Comparison of ENCODE assay signal across 25 mouse cellular contexts in the genomic region with DNA sequence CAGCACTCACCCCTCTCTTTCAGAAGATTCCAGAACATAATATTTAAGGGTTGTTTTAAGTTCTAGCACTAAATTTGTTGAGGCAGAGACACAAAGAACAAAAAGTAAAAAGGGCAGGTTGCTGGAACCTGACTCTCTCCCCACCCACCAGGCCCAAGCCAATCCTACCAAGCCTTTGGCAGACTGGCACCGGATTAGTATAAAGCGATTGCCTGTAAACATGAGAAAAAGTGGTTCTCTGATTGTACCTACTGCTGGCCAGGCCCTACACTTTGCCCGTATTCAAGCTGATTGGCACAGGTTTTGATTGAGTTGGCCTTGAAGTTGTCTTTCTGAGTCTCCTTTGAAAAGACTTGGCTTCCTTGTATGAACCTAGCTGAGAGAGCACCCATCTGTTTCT. TPM values are rescaled to one million over a fixed set of nuclear protein-coding genes. Genes with fewer than 3 reads are reported as not detected.
DNase-seq lines count a peak whose midpoint lies in the region; ATAC-seq lines count a peak whose summit lies in the region.
"Had no signal": no experiment of that assay in that cellular context is flagged by ENCODE, and none has a peak within 500 bp of the region (broad histone marks: within the 10 kb centered on the region; RNA-seq: fewer than 3 reads in every experiment).

No protein-coding gene starts in this region.

- DNase-seq in forebrain, embryonic 14.5 days (ENCODE audit: low spot score): peak; percentile 23
- no peak for DNase-seq in limb, embryonic 10.5 days (ENCODE audit: low spot score)
- no peak for DNase-seq in c-Kit-positive CD71-positive TER-119-positive erythroid progenitor cells, embryonic 14.5 days (ENCODE audit: low spot score)
- no peak for DNase-seq in urinary bladder, postnatal 4 days (ENCODE audit: low spot score in 2 of 2)
- DNase-seq: adrenal gland, postnatal 36 days; cerebellum, adult 2 months; cerebellum, postnatal 36 days; embryo, embryonic 11 days; gastrocnemius, postnatal 14 days; heart, postnatal 36 days; kidney, adult 11 months; kidney, postnatal 36 days; lung, postnatal 36 days; right cerebral cortex, postnatal 14 days had no signal

- 0 out of 2 replicates have a peak, but pooled peaks cover 14% of the 10 kb centered on the region for H3K27me3 ChIP-seq in forebrain, embryonic 14.5 days (replicated peaks; ENCODE audit: control insufficient read depth, insufficient read depth, low read length)
- peaks cover 24% of the 10 kb centered on the region for H3K27me3 ChIP-seq in forebrain, embryonic 12.5 days
- no peaks in the 10 kb centered on the region for H3K27me3 ChIP-seq in limb, embryonic 12.5 days
- H3K27me3 ChIP-seq in limb, embryonic 10.5 days (ENCODE audit: low read depth, poor library complexity, severe bottlenecking): no peaks in the 10 kb centered on the region
- H3K27me3 ChIP-seq in forebrain, embryonic 16.5 days (replicated peaks; ENCODE audit: control insufficient read depth, insufficient read depth, low read length): peaks cover 14% of the 10 kb centered on the region

- H3K4me1 ChIP-seq in forebrain, embryonic 14.5 days (ENCODE audit: control insufficient read depth, insufficient read depth, low read length): peaks cover 9% of the 10 kb centered on the region; the same call in 1 of the 2 replicates
- peaks cover 10% of the 10 kb centered on the region for H3K4me1 ChIP-seq in forebrain, embryonic 12.5 days
- peaks cover 76% of the 10 kb centered on the region for H3K4me1 ChIP-seq in limb, embryonic 12.5 days (replicated peaks)
- H3K4me1 ChIP-seq in limb, embryonic 10.5 days: peaks cover 77% of the 10 kb centered on the region
- peaks cover 12% of the 10 kb centered on the region for H3K4me1 ChIP-seq in forebrain, embryonic 16.5 days (replicated peaks; ENCODE audit: control insufficient read depth, insufficient read depth, low read length)
- H3K4me1 ChIP-seq: liver, embryonic 15.5 days had no signal

- 82% methylated on average over 3 of the region's 3 CpGs for WGBS in forebrain, embryonic 14.5 days
- WGBS in forebrain, embryonic 12.5 days: 95% methylated on average over 3 of the region's 3 CpGs
- WGBS in limb, embryonic 12.5 days: 77% methylated on average over 3 of the region's 3 CpGs
- 89% methylated on average over 3 of the region's 3 CpGs for WGBS in limb, embryonic 10.5 days
- WGBS in forebrain, embryonic 16.5 days: 64% methylated on average over 3 of the region's 3 CpGs

- no peak for ATAC-seq in forebrain, embryonic 14.5 days
- ATAC-seq in forebrain, embryonic 12.5 days (ENCODE audit: low FRiP score): no peak
- no peak for ATAC-seq in limb, embryonic 12.5 days (ENCODE audit: insufficient number of reproducible peaks, insufficient read depth, low FRiP score, low TSS enrichment, low read depth)
- peak; percentile 53 for ATAC-seq in forebrain, embryonic 16.5 days
- ATAC-seq: midbrain, embryonic 13.5 days had no signal

- H3K36me3 ChIP-seq in forebrain, embryonic 14.5 days (ENCODE audit: control insufficient read depth, insufficient read depth, low read length): no peaks in the 10 kb centered on the region
- H3K36me3 ChIP-seq in forebrain, embryonic 12.5 days (replicated peaks): no peaks in the 10 kb centered on the region
- H3K36me3 ChIP-seq in limb, embryonic 12.5 days: peaks cover 32% of the 10 kb centered on the region; the same call in 1 of the 2 replicates
- H3K36me3 ChIP-seq in limb, embryonic 10.5 days: peaks cover 90% of the 10 kb centered on the region
- no peaks in the 10 kb centered on the region for H3K36me3 ChIP-seq in forebrain, embryonic 16.5 days (ENCODE audit: control insufficient read depth, insufficient read depth)
- H3K36me3 ChIP-seq: heart, embryonic 15.5 days; hindbrain, embryonic 13.5 days; kidney, embryonic 15.5 days; liver, embryonic 15.5 days; lung, embryonic 15.5 days; midbrain, embryonic 13.5 days had no signal

- H3K9ac ChIP-seq in forebrain, embryonic 14.5 days (ENCODE audit: low read length): no peak overlapping the region
- no peak overlapping the region for H3K9ac ChIP-seq in forebrain, embryonic 12.5 days
- no peak overlapping the region for H3K9ac ChIP-seq in limb, embryonic 12.5 days (replicated peaks)
- no peak overlapping the region for H3K9ac ChIP-seq in forebrain, embryonic 16.5 days (replicated peaks; ENCODE audit: low read depth, low read length)
- H3K9ac ChIP-seq: heart, embryonic 15.5 days; hindbrain, embryonic 13.5 days; kidney, embryonic 15.5 days; liver, embryonic 15.5 days; lung, embryonic 15.5 days; midbrain, embryonic 13.5 days had no signal

- no peak overlapping the region for H3K4me3 ChIP-seq in forebrain, embryonic 14.5 days (ENCODE audit: low read depth, low read length)
- no peak overlapping the region for H3K4me3 ChIP-seq in forebrain, embryonic 12.5 days (replicated peaks)
- H3K4me3 ChIP-seq in limb, embryonic 12.5 days (replicated peaks): no peak overlapping the region
- H3K4me3 ChIP-seq in limb, embryonic 10.5 days: no peak overlapping the region
- no peak overlapping the region for H3K4me3 ChIP-seq in forebrain, embryonic 16.5 days (replicated peaks; ENCODE audit: low read length)
- H3K4me3 ChIP-seq: erythroblast, embryonic 14.5 days; heart, embryonic 15.5 days; hindbrain, embryonic 13.5 days; kidney, embryonic 15.5 days; liver, embryonic 15.5 days; lung, embryonic 15.5 days; megakaryocyte, embryonic 14.5 days; midbrain, embryonic 13.5 days had no signal

- no peak overlapping the region for H3K27ac ChIP-seq in forebrain, embryonic 14.5 days (ENCODE audit: low read depth, low read length)
- no peak overlapping the region for H3K27ac ChIP-seq in forebrain, embryonic 12.5 days
- peak overlapping the region; percentile 37; the same call in 1 of the 2 replicates for H3K27ac ChIP-seq in limb, embryonic 12.5 days
- H3K27ac ChIP-seq in limb, embryonic 10.5 days: no peak overlapping the region
- H3K27ac ChIP-seq in forebrain, embryonic 16.5 days (ENCODE audit: low read length): no peak overlapping the region
- H3K27ac ChIP-seq: heart, embryonic 15.5 days; hindbrain, embryonic 13.5 days; kidney, embryonic 15.5 days; liver, embryonic 15.5 days; lung, embryonic 15.5 days; midbrain, embryonic 13.5 days had no signal

- H3K9me3 ChIP-seq in forebrain, embryonic 14.5 days (replicated peaks; ENCODE audit: control insufficient read depth, low read length): no peaks in the 10 kb centered on the region
- H3K9me3 ChIP-seq in forebrain, embryonic 12.5 days: no peaks in the 10 kb centered on the region
- no peaks in the 10 kb centered on the region for H3K9me3 ChIP-seq in limb, embryonic 12.5 days
- H3K9me3 ChIP-seq in limb, embryonic 10.5 days (replicated peaks): no peaks in the 10 kb centered on the region
- H3K9me3 ChIP-seq in forebrain, embryonic 16.5 days (ENCODE audit: control insufficient read depth, low read length): no peaks in the 10 kb centered on the region
- H3K9me3 ChIP-seq: heart, embryonic 15.5 days; hindbrain, embryonic 13.5 days; kidney, embryonic 15.5 days; liver, embryonic 15.5 days; lung, embryonic 15.5 days; megakaryocyte, embryonic 14.5 days; midbrain, embryonic 13.5 days had no signal

- no peak overlapping the region for H3K4me2 ChIP-seq in forebrain, embryonic 14.5 days (ENCODE audit: low read length)
- no peak overlapping the region for H3K4me2 ChIP-seq in forebrain, embryonic 12.5 days
- peak overlapping the region; percentile 83 for H3K4me2 ChIP-seq in limb, embryonic 12.5 days
- no peak overlapping the region for H3K4me2 ChIP-seq in forebrain, embryonic 16.5 days (ENCODE audit: low read length)
- H3K4me2 ChIP-seq: heart, embryonic 15.5 days; hindbrain, embryonic 13.5 days; kidney, embryonic 15.5 days; liver, embryonic 15.5 days; lung, embryonic 15.5 days; midbrain, embryonic 13.5 days had no signal

RNA-seq across cellular contexts. Expression of a gene that starts 8.7 kb away (rescaled TPM):
- polyA plus RNA-seq in forebrain, embryonic 14.5 days (2014; fragmentation: Nextera tagmentation; extraction: Ambion mirVana): 4.7 and 5.1 TPM in 2 replicates
- polyA plus RNA-seq in forebrain, embryonic 12.5 days (2016; fragmentation: Nextera tagmentation; extraction: Ambion mirVana): 29.4 and 29.7 TPM in 2 replicates
- polyA plus RNA-seq in limb, embryonic 12.5 days (2016; fragmentation: Nextera tagmentation; extraction: Ambion mirVana): 194 and 204 TPM in 2 replicates
- polyA plus RNA-seq in limb, embryonic 10.5 days (2016; fragmentation: Nextera tagmentation; extraction: Ambion mirVana): 169 and 219 TPM in 2 replicates
- 3.4 and 6.3 TPM in 2 replicates for polyA plus RNA-seq in forebrain, embryonic 16.5 days (2015; fragmentation: Nextera tagmentation; extraction: Ambion mirVana)
- polyA plus RNA-seq: erythroblast, embryonic 14.5 days had no signal
